ENCODE assay signal across 20 mouse cellular contexts in the genomic region with DNA sequence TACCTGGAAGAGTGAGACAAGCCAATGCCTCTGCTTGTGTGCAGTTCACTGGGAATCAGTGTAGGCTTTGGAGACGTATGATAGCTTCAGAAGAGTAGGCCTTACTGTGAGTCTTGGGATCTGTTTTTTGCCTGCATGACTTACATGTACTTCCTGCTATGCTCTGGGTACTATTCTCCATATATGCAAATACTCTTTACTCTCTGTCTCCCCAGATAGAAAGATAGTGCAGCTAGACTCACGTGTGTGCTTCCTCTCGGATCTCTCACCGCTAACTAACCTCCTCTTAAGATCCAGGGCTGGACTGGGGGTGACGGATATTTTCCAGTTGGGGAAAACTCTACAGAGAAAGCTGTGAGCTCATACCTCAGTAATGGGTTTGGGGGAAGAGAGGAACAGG. TPM values are rescaled to one million over a fixed set of nuclear protein-coding genes. Genes with fewer than 3 reads are reported as not detected.
A peak's percentile ranks its signal among the peaks of the same experiment; 100 is the strongest.
DNase-seq lines count a peak whose midpoint lies in the region; ATAC-seq and TF ChIP-seq lines count a peak whose summit lies in the region.
"Had no signal": no experiment of that assay in that cellular context is flagged by ENCODE, and none has a peak within 500 bp of the region (broad histone marks: within the 10 kb centered on the region; RNA-seq: fewer than 3 reads in every experiment).

No protein-coding gene starts in this region.

- H3K4me2 ChIP-seq in liver, postnatal 0 days (ENCODE audit: low read depth, low read length): no peak overlapping the region
- H3K4me2 ChIP-seq in midbrain, embryonic 14.5 days (ENCODE audit: low read length): no peak overlapping the region
- H3K4me2 ChIP-seq: embryonic facial prominence, embryonic 13.5 days; forebrain, embryonic 12.5 days; heart, embryonic 13.5 days; hindbrain, embryonic 12.5 days had no signal

- no peak overlapping the region for H3K4me3 ChIP-seq in liver, postnatal 0 days (ENCODE audit: low read depth, low read length)
- H3K4me3 ChIP-seq in midbrain, embryonic 14.5 days (replicated peaks; ENCODE audit: low read depth, low read length): no peak overlapping the region
- H3K4me3 ChIP-seq: embryonic facial prominence, embryonic 13.5 days; forebrain, embryonic 12.5 days; heart, embryonic 13.5 days; hindbrain, embryonic 12.5 days had no signal

- no peak for DNase-seq in liver, postnatal 0 days
- DNase-seq in liver (no peak), MN1 (ENCODE audit: low spot score) (no peak)
- DNase-seq in splenic B cell, adult 2 months (ENCODE audit: low read depth, low spot score): peak; percentile 83
- DNase-seq in midbrain, embryonic 14.5 days: no peak
- DNase-seq: adrenal gland, postnatal 14 days; cerebellum, adult 18-20 months; cerebellum, adult 9-11 months; cerebellum, postnatal 36 days; gastrocnemius, postnatal 10 days; heart, postnatal 4 days had no signal

- no peak for ATAC-seq in liver, postnatal 0 days
- ATAC-seq in CD4-positive, CD25-positive, alpha-beta regulatory T cell, adult 4 months: peak; percentile 57
- ATAC-seq in inflammation-experienced regulatory T-cells, adult 6 months: peak; percentile 51
- no peak for ATAC-seq in midbrain, embryonic 14.5 days (ENCODE audit: low FRiP score, low TSS enrichment)
- ATAC-seq: forebrain, embryonic 16.5 days; hindbrain, embryonic 16.5 days had no signal

- 72% methylated on average over 5 of the region's 5 CpGs for WGBS in liver, postnatal 0 days (ENCODE audit: insufficient replicate concordance)
- WGBS in midbrain, embryonic 14.5 days: 90% methylated on average over 5 of the region's 5 CpGs

- H3K4me1 ChIP-seq in liver, postnatal 0 days (ENCODE audit: insufficient read depth): peaks cover 2% of the 10 kb centered on the region; the same call in 1 of the 2 replicates
- H3K4me1 ChIP-seq in midbrain, embryonic 14.5 days (ENCODE audit: control insufficient read depth, insufficient read depth, low read length): no peaks in the 10 kb centered on the region
- H3K4me1 ChIP-seq: embryonic facial prominence, embryonic 13.5 days; forebrain, embryonic 12.5 days; hindbrain, embryonic 12.5 days had no signal

- no peak for TF ChIP-seq EP300 in liver, postnatal 0 days (IDR thresholded peaks at IDR 0.05; ENCODE audit: low read depth)

- H3K27me3 ChIP-seq in liver, postnatal 0 days (ENCODE audit: insufficient read depth, low read length): no peaks in the 10 kb centered on the region
- no peaks in the 10 kb centered on the region for H3K27me3 ChIP-seq in splenic B cell, adult 2 months (ENCODE audit: control insufficient read depth, insufficient read depth, low read length, poor library complexity, severe bottlenecking)
- H3K27me3 ChIP-seq in midbrain, embryonic 14.5 days (ENCODE audit: control insufficient read depth, insufficient read depth, low read length): no peaks in the 10 kb centered on the region
- H3K27me3 ChIP-seq: embryonic facial prominence, embryonic 13.5 days; heart, embryonic 13.5 days; hindbrain, embryonic 12.5 days had no signal

- no peaks in the 10 kb centered on the region for H3K9me3 ChIP-seq in liver, postnatal 0 days (ENCODE audit: low read length)
- H3K9me3 ChIP-seq in midbrain, embryonic 14.5 days (ENCODE audit: control insufficient read depth, low read length): no peaks in the 10 kb centered on the region
- H3K9me3 ChIP-seq: embryonic facial prominence, embryonic 13.5 days; forebrain, embryonic 12.5 days; G1E; heart, embryonic 13.5 days; hindbrain, embryonic 12.5 days had no signal

- H3K9ac ChIP-seq in liver, postnatal 0 days (replicated peaks): no peak overlapping the region
- no peak overlapping the region for H3K9ac ChIP-seq in midbrain, embryonic 14.5 days (replicated peaks; ENCODE audit: low read length)
- H3K9ac ChIP-seq: embryonic facial prominence, embryonic 13.5 days; forebrain, embryonic 12.5 days; heart, embryonic 13.5 days; hindbrain, embryonic 12.5 days had no signal

- no peak for TF ChIP-seq CTCF in liver, postnatal 0 days (IDR thresholded peaks at IDR 0.05; ENCODE audit: low read depth)

- 0 out of 2 replicates have a peak overlapping the region, but pooled peaks have one; percentile 29 for H3K27ac ChIP-seq in liver, postnatal 0 days (ENCODE audit: low read depth)
- H3K27ac ChIP-seq in midbrain, embryonic 14.5 days (replicated peaks; ENCODE audit: low read depth, low read length): no peak overlapping the region
- H3K27ac ChIP-seq: embryonic facial prominence, embryonic 13.5 days; forebrain, embryonic 12.5 days; heart, embryonic 13.5 days; hindbrain, embryonic 12.5 days had no signal

- H3K36me3 ChIP-seq in liver, postnatal 0 days (replicated peaks; ENCODE audit: insufficient read depth, low read length): peaks cover 12% of the 10 kb centered on the region
- no peaks in the 10 kb centered on the region; the same call in 1 of the 2 replicates for H3K36me3 ChIP-seq in splenic B cell, adult 2 months (ENCODE audit: control insufficient read depth, insufficient read depth, low read length, poor library complexity, severe bottlenecking)
- H3K36me3 ChIP-seq in midbrain, embryonic 14.5 days (ENCODE audit: control insufficient read depth, insufficient read depth, low read length): no peaks in the 10 kb centered on the region
- H3K36me3 ChIP-seq: embryonic facial prominence, embryonic 13.5 days; forebrain, embryonic 12.5 days; G1E; heart, embryonic 13.5 days; hindbrain, embryonic 12.5 days had no signal

RNA-seq across cellular contexts. Expression of gene Gch1, which starts 23.5 kb away (rescaled TPM):
- 29.6 and 38.3 TPM in 2 replicates for polyA plus RNA-seq in liver, postnatal 0 days (2015; fragmentation: Nextera tagmentation; extraction: Ambion mirVana)
- 1 to 10 TPM; 1.5 to 2.2 TPM for polyA plus RNA-seq in CD4-positive, CD25-positive, alpha-beta regulatory T cell, adult 4 months (2017; shearing (Covaris generic))
- 1 to 10 TPM; 2.3 to 4.1 (median 3.8) TPM for polyA plus RNA-seq in inflammation-experienced regulatory T-cells, adult 6 months (2017; shearing (Covaris generic))
- polyA plus RNA-seq in midbrain, embryonic 14.5 days (2014; fragmentation: Nextera tagmentation; extraction: Ambion mirVana): 6.2 and 6.8 TPM in 2 replicates

Comparison
In these comparisons a context has a peak if more than half of its experiments do, and no peak if none do; other contexts are left out.
1. ATAC-seq: peak in CD4-positive, CD25-positive, alpha-beta regulatory T cell, adult 4 months (single experiment) and inflammation-experienced regulatory T-cells, adult 6 months (single experiment); none in liver, postnatal 0 days (single experiment) and midbrain, embryonic 14.5 days (single experiment).